ENCODE assay signal across 12 mouse cellular contexts in genomic region chr6:52594752-52595151, GRCm38 (mm10).
"Had no signal": no experiment of that assay in that cellular context is flagged by ENCODE, and none has a peak within 500 bp of the region (broad histone marks: within the 10 kb centered on the region; RNA-seq: fewer than 3 reads in every experiment).

No protein-coding gene starts in this region.

- H3K4me2 ChIP-seq: kidney, embryonic 15.5 days; limb, embryonic 15.5 days; liver, embryonic 12.5 days; lung, embryonic 15.5 days; midbrain, embryonic 12.5 days; neural tube, embryonic 15.5 days had no signal

- DNase-seq: kidney, adult 2 months; kidney, postnatal 14 days; right cerebral cortex, postnatal 4 days; spleen, adult 18-20 months; thymus, adult 2 months; thymus, postnatal 25 days had no signal

- H3K36me3 ChIP-seq: kidney, embryonic 15.5 days; limb, embryonic 15.5 days; liver, embryonic 12.5 days; lung, embryonic 15.5 days; midbrain, embryonic 12.5 days; neural tube, embryonic 15.5 days had no signal

- H3K27me3 ChIP-seq: kidney, embryonic 15.5 days; limb, embryonic 15.5 days; liver, embryonic 12.5 days; lung, embryonic 15.5 days; midbrain, embryonic 12.5 days; neural tube, embryonic 15.5 days had no signal

- H3K4me3 ChIP-seq: kidney, embryonic 15.5 days; limb, embryonic 15.5 days; liver, embryonic 12.5 days; lung, embryonic 15.5 days; midbrain, embryonic 12.5 days; neural tube, embryonic 15.5 days had no signal
